Mouse (Mus musculus): ENCODE data around the gene Lgals4.

GRCm38 (mm10) chr7:28824941-28825685 lies 8.5 kb upstream of the Lgals4 start, which contains the start of gene Ech1:
- TF ChIP-seq EP300 (IDR thresholded peaks at IDR 0.05; ENCODE audit: low read depth) (peak; percentile 85; the same call in 1 of the 2 replicates), CTCF (IDR thresholded peaks at IDR 0.05; ENCODE audit: low read depth) (no peak)
